Mouse (Mus musculus) embryonic facial prominence, embryonic 11.5 days (tissue): ENCODE measurements around the gene Tmem158. TPM values are rescaled to one million over a fixed set of nuclear protein-coding genes. Genes with fewer than 3 reads are reported as not detected.

Experiments used
- polyA plus RNA-seq: library from polyadenylated mRNA; unstranded; fragments of >200 nt; fragmentation: Nextera tagmentation; extraction: Ambion mirVana; gene quantifications from 2 replicates; pipeline ENCODE4 v1.2.1, GENCODE M21; 2014

Gene Tmem158
- polyA plus RNA-seq, 1 experiment from 2014 or later = 4.9 TPM

Other genes with a start within 250 kb of the Tmem158 start
- 12.8 and 17.7 TPM in 2 replicates for gene Tmem42, start 239.4 kb downstream of the Tmem158 start, polyA plus RNA-seq
- 0.38 and 0.52 TPM in 2 replicates for gene Tgm4, start 226.0 kb downstream of the Tmem158 start, polyA plus RNA-seq
- gene Zdhhc3, start 147.6 kb downstream of the Tmem158 start, polyA plus RNA-seq = 56.9 and 64.3 TPM in 2 replicates
- 106 and 109 TPM in 2 replicates for gene Exosc7, start 147.5 kb downstream of the Tmem158 start, polyA plus RNA-seq
- gene Clec3b, start 109.8 kb downstream of the Tmem158 start, polyA plus RNA-seq = not detected in 2 replicates
- 3.0 and 3.8 TPM in 2 replicates for gene Cdcp1, start 44.7 kb downstream of the Tmem158 start, polyA plus RNA-seq
- gene Lars2, start 106.2 kb upstream of the Tmem158 start, polyA plus RNA-seq = 1,067 and 1,123 TPM in 2 replicates
- 46.0 and 48.3 TPM in 2 replicates for gene Limd1, start 217.9 kb upstream of the Tmem158 start, polyA plus RNA-seq